Mouse (Mus musculus) testis, adult 2 months (tissue): ENCODE results near the gene Cx3cl1. TPM values are rescaled to one million over a fixed set of nuclear protein-coding genes. Genes with fewer than 3 reads are reported as not detected.

ENCODE experiments used
- H3K27ac ChIP-seq: fragments of 200-500 bp; 2 replicates; pipeline ENCODE4 v1.5.1; 2012; ENCODE audit warnings: low read depth, low read length; ENCODE audit not compliant: control insufficient read depth, insufficient read depth
- H3K27me3 ChIP-seq: fragments of 200-500 bp; 2 replicates; pipeline ENCODE4 v1.6.1; 2012; ENCODE audit warnings: mild to moderate bottlenecking, low read length, moderate library complexity; ENCODE audit not compliant: control insufficient read depth, insufficient read depth
- H3K36me3 ChIP-seq: fragments of 200-500 bp; 2 replicates; pipeline ENCODE4 v1.6.1; 2012; ENCODE audit warnings: mild to moderate bottlenecking, low read length; ENCODE audit not compliant: control insufficient read depth, insufficient read depth
- H3K4me1 ChIP-seq: fragments of 200-500 bp; 2 replicates; pipeline ENCODE4 v1.6.1; 2012; ENCODE audit warnings: low read length; ENCODE audit not compliant: control insufficient read depth, insufficient read depth
- H3K4me3 ChIP-seq: fragments of 200-500 bp; 2 replicates; pipeline ENCODE4 v1.5.1; 2012; ENCODE audit warnings: low read depth, mild to moderate bottlenecking, low read length, moderate library complexity, mixed read lengths; ENCODE audit not compliant: control insufficient read depth
- CTCF ChIP-seq: fragments of 200-500 bp; IDR thresholded peaks from 2 replicates; pipeline ENCODE4 v1.5.1; 2012; ENCODE audit warnings: low read depth, mild to moderate bottlenecking, inconsistent platforms, low read length, moderate library complexity; ENCODE audit not compliant: control insufficient read depth, insufficient read depth, insufficient replicate concordance
- POLR2A ChIP-seq: fragments of 200-500 bp; IDR thresholded peaks from 2 replicates; pipeline ENCODE4 v1.6.1; 2012; ENCODE audit warnings: low read depth, mild to moderate bottlenecking, inconsistent platforms, low read length, moderate library complexity; ENCODE audit not compliant: control insufficient read depth
- polyA plus RNA-seq: library from polyadenylated mRNA; depleted of rRNA; stranded (reverse); fragments of >200 nt; gene quantifications from 2 replicates; pipeline ENCODE4 v1.2.3, GENCODE M21; 2012; rRNA removed

Gene Cx3cl1
- polyA plus RNA-seq, 1 experiment = 6.4 TPM

GRCm38 (mm10) chr8:94822637-94823560 lies 51.1 kb downstream of the Cx3cl1 start:
- no peaks in the 10 kb centered on the region for H3K27me3 ChIP-seq
- TF ChIP-seq CTCF = peak; percentile 57; the same call in 1 of the 2 replicates
- TF ChIP-seq POLR2A = no peak
- H3K36me3 ChIP-seq = peaks cover 4% of the 10 kb centered on the region
- H3K27ac ChIP-seq = no peak overlapping the region
- H3K4me3 ChIP-seq = no peak overlapping the region
- 0 out of 2 replicates have a peak, but pooled peaks cover 2% of the 10 kb centered on the region for H3K4me1 ChIP-seq

GRCm38 (mm10) chr8:94825170-94825569 lies 53.4 kb downstream of the Cx3cl1 start:
- H3K4me1 ChIP-seq = 0 out of 2 replicates have a peak, but pooled peaks cover 2% of the 10 kb centered on the region
- no peaks in the 10 kb centered on the region for H3K27me3 ChIP-seq
- H3K27ac ChIP-seq = no peak overlapping the region
- TF ChIP-seq POLR2A (no peak), CTCF (no peak)
- peaks cover 5% of the 10 kb centered on the region for H3K36me3 ChIP-seq
- no peak overlapping the region for H3K4me3 ChIP-seq

GRCm38 (mm10) chr8:94826210-94826609 lies 54.4 kb downstream of the Cx3cl1 start:
- no peak overlapping the region for H3K27ac ChIP-seq
- no peak for TF ChIP-seq POLR2A
- no peak for TF ChIP-seq CTCF
- no peaks in the 10 kb centered on the region for H3K27me3 ChIP-seq
- H3K36me3 ChIP-seq = peaks cover 6% of the 10 kb centered on the region
- no peak overlapping the region for H3K4me3 ChIP-seq
- H3K4me1 ChIP-seq = 0 out of 2 replicates have a peak, but pooled peaks cover 2% of the 10 kb centered on the region

- no peak for TF ChIP-seq CTCF
- TF ChIP-seq POLR2A = no peak
- Histone ChIP-seq H3K27ac (no peak overlapping the region), H3K27me3 (no peaks in the 10 kb centered on the region), H3K4me1 (no peaks in the 10 kb centered on the region), H3K4me3 (no peak overlapping the region), H3K36me3 (peaks cover 8% of the 10 kb centered on the region)
Measured at GRCm38 (mm10) chr8:94828284-94828683, 56.5 kb downstream of the Cx3cl1 start.

Other genes with a start within 250 kb of the Cx3cl1 start
- 3.1 and 4.2 TPM in 2 replicates for gene Cpne2, start 239.0 kb upstream of the Cx3cl1 start, polyA plus RNA-seq
- 20.3 and 24.1 TPM in 2 replicates for gene Rspry1, start 170.1 kb upstream of the Cx3cl1 start, polyA plus RNA-seq
- gene Fam192a, start 170.0 kb upstream of the Cx3cl1 start, polyA plus RNA-seq = 25.1 TPM in 2 replicates
- 407 and 443 TPM in 2 replicates for gene Arl2bp, start 105.4 kb upstream of the Cx3cl1 start, polyA plus RNA-seq
- gene Pllp, start 75.7 kb upstream of the Cx3cl1 start, polyA plus RNA-seq = 0.65 and 2.8 TPM in 2 replicates
- 9.5 and 10.1 TPM in 2 replicates for gene Ccl22, start 26.4 kb upstream of the Cx3cl1 start, polyA plus RNA-seq
- gene Ccl17, start 38.4 kb downstream of the Cx3cl1 start, polyA plus RNA-seq = 2.0 and 2.7 TPM in 2 replicates
- 52.1 and 74.1 TPM in 2 replicates for gene Coq9, start 66.3 kb downstream of the Cx3cl1 start, polyA plus RNA-seq
- 58.3 and 77.3 TPM in 2 replicates for gene Ciapin1, start 66.3 kb downstream of the Cx3cl1 start, polyA plus RNA-seq
- gene Polr2c, start 85.4 kb downstream of the Cx3cl1 start, polyA plus RNA-seq = 54.8 and 58.9 TPM in 2 replicates
- 1.5 and 1.6 TPM in 2 replicates for gene Dok4, start 104.3 kb downstream of the Cx3cl1 start, polyA plus RNA-seq
- gene Ccdc102a, start 146.1 kb downstream of the Cx3cl1 start, polyA plus RNA-seq = 0.59 and 2.1 TPM in 2 replicates
- 0.15 and 0.26 TPM in 2 replicates for gene Adgrg5, start 151.7 kb downstream of the Cx3cl1 start, polyA plus RNA-seq
- 44.0 and 62.3 TPM in 2 replicates for gene Adgrg1, start 202.7 kb downstream of the Cx3cl1 start, polyA plus RNA-seq
- gene Adgrg3, start 245.7 kb downstream of the Cx3cl1 start, polyA plus RNA-seq = 0.31 and 0.49 TPM in 2 replicates